Mouse (Mus musculus) central nervous system, embryonic 18 days (tissue): ENCODE results near the gene Gm4788. TPM values are rescaled to one million over a fixed set of nuclear protein-coding genes. Genes with fewer than 3 reads are reported as not detected.

Experiments used
- polyA plus RNA-seq: library from polyadenylated mRNA; depleted of rRNA; stranded (reverse); fragments of >200 nt; gene quantifications from 2 replicates; pipeline ENCODE4 v1.2.3, GENCODE M21; 2012; rRNA removed

Gene Gm4788
- not detected in 2 replicates for polyA plus RNA-seq

DNA sequence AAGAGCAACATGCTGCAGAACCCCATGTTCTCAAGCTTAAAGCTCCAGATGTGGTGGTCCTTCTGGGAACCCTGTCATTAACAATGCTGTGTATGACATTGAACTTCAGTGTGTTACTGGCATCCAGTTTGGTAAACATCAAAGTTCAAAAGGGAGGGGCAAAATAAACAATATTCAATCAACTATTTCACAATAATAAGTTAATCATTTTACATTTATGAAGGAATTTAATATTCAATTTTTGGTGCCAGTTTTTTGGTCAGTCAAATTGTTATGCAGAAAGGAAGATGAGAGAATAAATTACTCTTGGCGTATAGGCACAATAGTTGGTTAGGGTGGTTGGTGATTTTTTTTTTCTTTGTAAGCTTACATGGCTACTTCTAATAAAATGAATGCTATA lies at the start of gene Gm4788:
TSS of gene Gm4788 (minus strand) at position 101 of the 400 bp plus-strand sequence.

Other genes with a start within 250 kb of the Gm4788 start
- not detected in 2 replicates for gene Cfhr1, start 221.0 kb downstream of the Gm4788 start, polyA plus RNA-seq
- 0.08 and 0.11 TPM in 2 replicates for gene Cfhr2, start 77.5 kb upstream of the Gm4788 start, polyA plus RNA-seq